Mouse (Mus musculus) layer of hippocampus, postnatal 14 days (tissue): ENCODE data around the gene N4bp1. TPM values are rescaled to one million over a fixed set of nuclear protein-coding genes. Genes with fewer than 3 reads are reported as not detected.

Experiments used
- DNase-seq, 2 experiments: peaks; one replicate each; pipeline ENCODE4 v3.0.0; 2021 to 2022; ENCODE audit warnings: low spot score in 2 of 2, mixed read lengths in 1 of 2
- total RNA-seq, 2 experiments: library from RNA; stranded (reverse); gene quantifications; 2 replicates each; pipeline ENCODE4 v1.2.3; 2021

N4bp1 gene
- total RNA-seq, 2 experiments from 2014 or later, result 24.8 to 27.5 TPM

- no peak for DNase-seq
Measured at GRCm38 (mm10) chr8:86766548-86767211, 118.4 kb downstream of the N4bp1 start.

DNA sequence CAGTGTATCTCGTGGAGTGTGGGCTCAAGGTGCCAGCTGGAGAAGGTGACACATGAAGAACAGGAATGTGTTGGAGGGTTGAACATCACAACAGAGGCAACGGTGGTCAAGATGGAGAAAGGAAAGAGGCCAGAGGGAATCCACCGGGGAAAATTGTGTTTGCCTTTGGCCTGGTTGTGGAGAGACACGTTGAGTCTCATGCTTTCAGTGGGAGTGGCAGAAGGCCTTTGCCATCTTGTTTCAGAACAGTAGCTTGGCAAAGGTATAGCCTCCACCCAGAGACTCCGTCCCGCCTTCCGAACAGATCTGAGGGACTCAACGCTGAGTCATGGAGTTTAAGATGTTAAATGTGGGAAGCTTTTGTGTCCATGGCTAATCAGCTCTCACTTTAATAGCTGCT lies 119.4 kb downstream of the N4bp1 start:
- DNase-seq, result no peak

DNA sequence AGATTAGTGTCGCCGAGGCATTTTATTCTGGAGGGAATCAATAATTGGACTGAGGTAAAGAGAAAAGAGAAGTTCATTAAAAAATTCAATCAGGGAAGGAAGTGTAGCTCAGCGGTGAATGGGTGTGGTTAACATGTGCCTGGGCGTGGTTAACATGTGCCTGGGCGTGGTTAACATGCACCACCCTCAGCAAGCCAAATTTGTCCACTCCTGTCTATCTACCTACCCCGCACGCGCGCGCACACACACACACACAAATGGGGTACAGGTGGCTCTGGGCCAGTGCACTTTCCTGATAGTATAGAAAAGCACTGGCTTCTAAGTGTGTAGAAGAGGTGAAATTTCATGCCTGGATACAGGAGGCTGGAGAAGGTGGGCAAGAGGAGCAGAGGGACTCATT lies 119.9 kb downstream of the N4bp1 start:
- no peak for DNase-seq

DNA sequence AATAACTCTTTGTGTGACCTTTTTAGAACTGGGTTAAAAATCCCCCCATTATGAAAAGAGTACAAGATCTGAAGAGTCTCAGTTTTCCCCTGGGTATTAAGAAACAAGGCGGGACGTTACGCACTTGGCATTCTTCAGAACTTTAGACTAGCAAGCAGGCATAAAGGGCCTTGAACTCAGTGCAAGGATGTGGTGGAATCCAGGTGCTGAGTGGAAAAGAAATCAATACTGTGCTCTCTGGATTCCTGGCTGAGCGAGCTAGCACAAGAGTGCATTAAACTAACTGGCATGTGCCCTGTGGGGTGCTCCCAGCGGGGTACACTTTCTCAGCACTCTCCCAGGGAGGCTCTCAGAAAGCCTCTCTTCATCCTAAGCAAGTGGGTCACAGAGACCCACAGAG lies 122.3 kb downstream of the N4bp1 start:
- DNase-seq, result no peak

- DNase-seq, result no peak
Measured at GRCm38 (mm10) chr8:86760746-86761145, 124.3 kb downstream of the N4bp1 start.

DNA sequence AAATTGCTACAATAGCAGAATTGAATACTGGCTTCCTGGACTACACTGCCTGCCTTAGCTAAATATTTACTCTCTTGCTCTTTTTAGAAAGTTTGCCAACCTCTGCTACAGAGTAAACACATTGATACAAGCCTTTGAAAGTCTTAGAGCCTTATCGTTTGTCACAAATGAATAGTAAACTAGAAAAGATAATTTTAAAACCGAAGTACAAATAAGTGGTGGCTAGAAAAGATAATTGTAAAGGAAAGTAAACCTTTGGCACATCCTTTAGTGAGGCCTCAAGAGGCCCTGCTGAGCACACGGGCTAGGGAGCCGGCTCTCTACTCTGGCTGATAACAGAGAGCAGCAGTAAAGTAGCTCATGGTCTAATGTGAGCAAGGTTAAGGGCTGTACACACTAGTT lies 126.0 kb downstream of the N4bp1 start:
- DNase-seq, result no peak

GRCm38 (mm10) chr8:86758651-86759050 lies 126.4 kb downstream of the N4bp1 start:
- no peak for DNase-seq

Other genes with a start within 250 kb of the N4bp1 start
- gene Gm10638, start 139.6 kb downstream of the N4bp1 start, total RNA-seq, result 1 to 10 TPM; 3.5 to 5.1 TPM
- gene Siah1a, start 139.3 kb downstream of the N4bp1 start, total RNA-seq, result 10 to 100 TPM; 30.3 to 34.6 TPM